Mouse (Mus musculus) heart, embryonic 11.5 days (tissue): ENCODE measurements around the gene Spata25. TPM values are rescaled to one million over a fixed set of nuclear protein-coding genes. Genes with fewer than 3 reads are reported as not detected.
"Not testable (repeated sequence)": the region's sequence is repeated elsewhere in the genome, so short reads cannot be mapped to it uniquely, and the experiment has no call there.

Experiments used
- ATAC-seq: fragments of 200-750 bp; cut with Nextera tagmentation; replicated peaks from 2 replicates; pipeline ENCODE4 v1.8.0; 2017; ENCODE audit warnings: moderate library complexity; ENCODE audit not compliant: insufficient number of reproducible peaks, low FRiP score, low TSS enrichment
- H3K27ac ChIP-seq: fragments of 300-500 bp; sonication (generic); 2 replicates; pipeline ENCODE4 v1.5.1; 2014; ENCODE audit warnings: mild to moderate bottlenecking, low read depth, low read length
- H3K27me3 ChIP-seq: fragments of 300-500 bp; sonication (generic); 2 replicates; pipeline ENCODE4 v1.6.1; 2014; ENCODE audit warnings: mild to moderate bottlenecking, low read length, mixed read lengths; ENCODE audit not compliant: control insufficient read depth, insufficient read depth
- H3K36me3 ChIP-seq: fragments of 300-500 bp; sonication (generic); 2 replicates; pipeline ENCODE4 v1.6.1; 2014; ENCODE audit warnings: mild to moderate bottlenecking, low read length, moderate library complexity, mixed read lengths; ENCODE audit not compliant: control insufficient read depth, insufficient read depth
- H3K4me1 ChIP-seq: fragments of 300-500 bp; sonication (generic); 2 replicates; pipeline ENCODE4 v1.6.1; 2014; ENCODE audit warnings: low read length; ENCODE audit not compliant: control insufficient read depth, insufficient read depth
- H3K4me2 ChIP-seq: fragments of 300-500 bp; sonication (generic); 2 replicates; pipeline ENCODE4 v1.6.1; 2014; ENCODE audit warnings: mild to moderate bottlenecking, moderate library complexity
- H3K4me3 ChIP-seq: fragments of 300-500 bp; sonication (generic); 2 replicates; pipeline ENCODE4 v1.5.1; 2014; ENCODE audit warnings: low read depth, low read length
- H3K9ac ChIP-seq: fragments of 300-500 bp; sonication (generic); 2 replicates; pipeline ENCODE4 v1.6.1; 2014; ENCODE audit warnings: mild to moderate bottlenecking, low read depth, low read length, moderate library complexity
- H3K9me3 ChIP-seq: fragments of 300-500 bp; sonication (generic); replicated peaks from 2 replicates; pipeline ENCODE4 v1.6.1; 2016; ENCODE audit warnings: low read length; ENCODE audit not compliant: control insufficient read depth
- WGBS: fragments of 180-500 bp; shearing (Covaris S2); extraction: QIAGEN DNeasy Blood & Tissue Kit; methylation state at CpG from one replicate; pipeline ENCODE4 v1.1.7; 2014; ENCODE audit not compliant: insufficient replicate concordance; 5-methylcytosine and 5-hydroxymethylcytosine counted together
- polyA plus RNA-seq: library from polyadenylated mRNA; unstranded; fragments of >200 nt; fragmentation: Nextera tagmentation; extraction: Ambion mirVana; gene quantifications from 2 replicates; pipeline ENCODE4 v1.2.1, GENCODE M21; 2014

Gene Spata25
- polyA plus RNA-seq, 1 experiment from 2014 or later, result not detected

- Histone ChIP-seq H3K9me3 (no peaks in the 10 kb centered on the region), H3K4me1 (peaks cover 19% of the 10 kb centered on the region), H3K36me3 (no peaks in the 10 kb centered on the region), H3K9ac (peak within 1 kb of the TSS; percentile 23), H3K4me3 (peak within 1 kb of the TSS; percentile 48), H3K27ac (no peak within 1 kb of the TSS), H3K27me3 (peaks cover 48% of the 10 kb centered on the region), H3K4me2 (peak within 1 kb of the TSS; percentile 96)
- WGBS, result under 1% methylated on average over 40 of the region's 47 CpGs
- ATAC-seq, result peak; percentile 47; the same call in 1 of the 2 replicates
Measured at GRCm38 (mm10) chr2:164857101-164857821, 28.9 kb upstream of the Spata25 start, which contains the start of gene Pltp. Gene Pltp (minus strand): TSS chr2:164857711.

DNA sequence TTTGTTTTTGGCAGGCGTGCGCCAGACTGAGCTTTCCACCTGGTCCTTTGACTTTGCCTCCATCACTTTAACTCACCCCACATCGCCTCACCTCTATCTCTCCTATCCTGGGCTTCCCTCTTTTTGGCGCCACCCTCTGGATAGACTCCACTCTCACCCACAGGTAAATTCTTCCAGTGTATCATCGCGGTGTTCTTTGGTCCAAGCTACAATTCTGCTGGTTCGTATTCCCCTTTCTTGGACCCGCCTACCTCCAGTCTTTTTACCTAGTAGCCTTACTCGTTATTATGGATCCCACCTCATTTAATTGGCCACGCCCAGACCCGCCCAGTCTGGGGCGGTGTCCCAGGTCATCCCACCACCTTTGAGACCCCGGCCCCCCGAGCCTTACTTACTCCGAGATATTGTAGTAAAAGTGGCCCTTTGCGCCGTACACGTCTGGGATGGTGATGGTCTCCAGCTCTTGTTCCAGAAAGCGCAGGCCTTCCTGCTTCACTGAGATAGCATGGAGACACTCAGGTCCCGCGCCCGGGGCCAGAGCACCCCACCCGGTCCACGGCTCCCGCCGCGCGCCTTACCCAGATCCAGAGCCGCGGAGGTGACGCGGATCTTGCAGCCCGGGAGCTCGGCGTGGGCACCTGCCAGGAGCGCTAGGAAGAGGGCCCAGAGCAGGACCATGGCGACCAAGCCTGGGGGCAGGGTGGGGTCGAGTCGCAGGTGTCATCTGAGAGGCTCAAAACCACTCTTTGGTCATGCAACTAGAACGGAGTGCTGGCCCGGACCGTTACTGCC is 28.2 kb upstream of the Spata25 start:
- Histone ChIP-seq H3K27ac (no peak overlapping the region), H3K27me3 (peaks cover 53% of the 10 kb centered on the region)

GRCm38 (mm10) chr2:164855572-164855971 is 27.2 kb upstream of the Spata25 start:
- ATAC-seq, H3K9me3 ChIP-seq: not testable (repeated sequence)

More for the DNA sequence above, 28.2 kb upstream of the Spata25 start:
- WGBS, result under 1% methylated on average over 42 of the region's 42 CpGs
- Histone ChIP-seq H3K9ac (peak overlapping the region; percentile 23), H3K36me3 (no peaks in the 10 kb centered on the region), H3K4me3 (peak overlapping the region; percentile 48), H3K4me1 (peaks cover 17% of the 10 kb centered on the region), H3K9me3 (no peaks in the 10 kb centered on the region), H3K4me2 (peak overlapping the region; percentile 96)
- no peak for ATAC-seq

DNA sequence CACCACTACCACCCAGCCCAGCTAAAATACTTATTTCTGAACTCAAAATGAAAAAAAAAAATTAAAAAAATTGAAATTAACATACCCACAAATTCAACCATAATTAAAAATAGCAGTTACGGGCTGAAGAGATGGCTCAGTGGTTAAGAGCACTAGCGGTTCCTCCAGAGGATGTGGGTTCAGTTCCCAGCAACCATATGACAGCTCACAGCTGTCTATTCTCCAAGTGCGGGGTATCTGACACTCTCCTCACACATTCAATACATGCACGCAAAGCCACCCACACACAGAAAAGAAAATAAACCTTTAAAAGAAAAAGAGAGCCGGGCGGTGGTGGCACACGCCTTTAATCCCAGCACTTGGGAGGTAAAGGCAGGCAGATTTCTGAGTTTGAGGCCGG is 21.7 kb upstream of the Spata25 start:
- no peak for ATAC-seq
- Histone ChIP-seq H3K9ac (no peak overlapping the region), H3K4me1 (no peaks in the 10 kb centered on the region), H3K36me3 (no peaks in the 10 kb centered on the region), H3K27me3 (peaks cover 15% of the 10 kb centered on the region), H3K4me3 (no peak overlapping the region), H3K27ac (no peak overlapping the region), H3K9me3 (no peaks in the 10 kb centered on the region), H3K4me2 (no peak overlapping the region)
- WGBS, result 76% methylated on average over 8 of the region's 8 CpGs

More at GRCm38 (mm10) chr2:164855572-164855971, 27.2 kb upstream of the Spata25 start:
- Histone ChIP-seq H3K4me1 (peaks cover 17% of the 10 kb centered on the region), H3K27me3 (peaks cover 53% of the 10 kb centered on the region)
- not testable (repeated sequence) for H3K4me2 ChIP-seq, H3K9ac ChIP-seq, H3K27ac ChIP-seq, H3K36me3 ChIP-seq, H3K4me3 ChIP-seq
- 75% methylated on average over 5 of the region's 5 CpGs for WGBS

- WGBS, result 44% methylated on average over 3 of the region's 3 CpGs
- H3K4me3 ChIP-seq, result no peak overlapping the region
Measured at GRCm38 (mm10) chr2:164845782-164846181, 17.4 kb upstream of the Spata25 start.

GRCm38 (mm10) chr2:164835164-164835563 is 6.8 kb upstream of the Spata25 start:
- Histone ChIP-seq H3K27me3 (no peaks in the 10 kb centered on the region), H3K36me3 (peaks cover 16% of the 10 kb centered on the region), H3K27ac (no peak overlapping the region), H3K9me3 (no peaks in the 10 kb centered on the region), H3K4me3 (no peak overlapping the region), H3K4me1 (peaks cover 10% of the 10 kb centered on the region), H3K9ac (no peak overlapping the region), H3K4me2 (no peak overlapping the region)
- WGBS, result 84% methylated on average over 4 of the region's 4 CpGs
- no peak for ATAC-seq

More at GRCm38 (mm10) chr2:164845782-164846181, 17.4 kb upstream of the Spata25 start:
- H3K36me3 ChIP-seq, result no peaks in the 10 kb centered on the region
- H3K9ac ChIP-seq, result no peak overlapping the region
- H3K27ac ChIP-seq, result no peak overlapping the region
- no peak overlapping the region for H3K4me2 ChIP-seq
- H3K27me3 ChIP-seq, result peaks cover 3% of the 10 kb centered on the region; the same call in 1 of the 2 replicates
- no peaks in the 10 kb centered on the region for H3K4me1 ChIP-seq
- no peaks in the 10 kb centered on the region for H3K9me3 ChIP-seq
- no peak for ATAC-seq

GRCm38 (mm10) chr2:164834531-164834930 is 6.2 kb upstream of the Spata25 start:
- Histone ChIP-seq H3K9me3 (no peaks in the 10 kb centered on the region), H3K9ac (peak overlapping the region; percentile 96), H3K36me3 (peaks cover 16% of the 10 kb centered on the region), H3K4me3 (peak overlapping the region; percentile 72), H3K27ac (no peak overlapping the region), H3K4me1 (peaks cover 10% of the 10 kb centered on the region), H3K27me3 (no peaks in the 10 kb centered on the region), H3K4me2 (peak overlapping the region; percentile 98)
- no peak for ATAC-seq
- 43% methylated on average over 8 of the region's 8 CpGs for WGBS

DNA sequence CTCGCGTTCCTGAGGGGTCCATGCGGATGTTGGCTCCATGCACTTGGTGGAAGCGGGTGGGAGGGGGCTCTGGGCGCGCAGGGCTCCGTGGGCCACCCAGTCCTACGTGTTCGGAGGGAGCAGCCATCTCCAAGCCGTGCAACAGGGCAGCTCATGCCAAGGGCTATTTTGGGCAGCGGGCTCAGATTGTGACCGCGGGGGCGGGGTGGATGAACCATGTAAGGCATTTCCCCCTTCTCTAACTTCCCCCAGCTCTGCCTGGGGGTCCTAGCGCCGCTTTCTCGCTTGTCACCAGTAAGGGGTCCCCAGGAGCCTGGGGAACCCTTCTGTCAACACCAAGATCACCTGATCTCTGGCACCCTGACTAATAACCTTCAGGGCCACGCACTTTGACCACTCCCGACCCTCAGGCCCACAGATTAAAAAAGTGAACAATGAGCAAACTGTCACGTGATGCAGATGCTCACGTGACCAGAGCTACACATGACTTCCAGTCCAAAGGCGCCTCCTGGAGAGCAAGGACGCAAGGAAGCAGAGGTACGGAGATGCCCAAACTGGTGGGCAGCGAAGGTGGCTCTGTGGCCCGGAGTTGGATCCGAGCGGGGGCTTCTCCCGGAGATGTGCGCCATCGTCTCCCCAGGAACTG is 5.1 kb upstream of the Spata25 start, which contains the start of gene Neurl2:
Gene Neurl2, minus strand, starts transcription at position 143 of the 646 bp plus-strand sequence.
- Histone ChIP-seq H3K27me3 (no peaks in the 10 kb centered on the region), H3K4me2 (peak within 1 kb of the TSS; percentile 98), H3K9ac (peak within 1 kb of the TSS; percentile 96), H3K9me3 (no peaks in the 10 kb centered on the region), H3K27ac (peak within 1 kb of the TSS; percentile 97), H3K4me3 (peak within 1 kb of the TSS; percentile 72), H3K36me3 (peaks cover 10% of the 10 kb centered on the region), H3K4me1 (peaks cover 10% of the 10 kb centered on the region)
- ATAC-seq, result peak; percentile 76
- WGBS, result under 1% methylated on average over 31 of the region's 31 CpGs
